Mouse (Mus musculus) small intestine, adult 10 weeks (tissue): ENCODE results near the gene Cntnap5c. TPM values are rescaled to one million over a fixed set of nuclear protein-coding genes. Genes with fewer than 3 reads are reported as not detected.

Source experiments
- polyA plus RNA-seq: library from polyadenylated mRNA; stranded (reverse); fragments of 350-450 nt; fragmentation: Illumina TruSeq; extraction: RNeasy Lipid Tissue Mini Kit (QIAGEN cat#74804); gene quantifications from one replicate; pipeline ENCODE4 v1.2.3, GENCODE M21; 2014; ENCODE audit warnings: low replicate concordance

Gene Cntnap5c
- not detected for polyA plus RNA-seq

DNA sequence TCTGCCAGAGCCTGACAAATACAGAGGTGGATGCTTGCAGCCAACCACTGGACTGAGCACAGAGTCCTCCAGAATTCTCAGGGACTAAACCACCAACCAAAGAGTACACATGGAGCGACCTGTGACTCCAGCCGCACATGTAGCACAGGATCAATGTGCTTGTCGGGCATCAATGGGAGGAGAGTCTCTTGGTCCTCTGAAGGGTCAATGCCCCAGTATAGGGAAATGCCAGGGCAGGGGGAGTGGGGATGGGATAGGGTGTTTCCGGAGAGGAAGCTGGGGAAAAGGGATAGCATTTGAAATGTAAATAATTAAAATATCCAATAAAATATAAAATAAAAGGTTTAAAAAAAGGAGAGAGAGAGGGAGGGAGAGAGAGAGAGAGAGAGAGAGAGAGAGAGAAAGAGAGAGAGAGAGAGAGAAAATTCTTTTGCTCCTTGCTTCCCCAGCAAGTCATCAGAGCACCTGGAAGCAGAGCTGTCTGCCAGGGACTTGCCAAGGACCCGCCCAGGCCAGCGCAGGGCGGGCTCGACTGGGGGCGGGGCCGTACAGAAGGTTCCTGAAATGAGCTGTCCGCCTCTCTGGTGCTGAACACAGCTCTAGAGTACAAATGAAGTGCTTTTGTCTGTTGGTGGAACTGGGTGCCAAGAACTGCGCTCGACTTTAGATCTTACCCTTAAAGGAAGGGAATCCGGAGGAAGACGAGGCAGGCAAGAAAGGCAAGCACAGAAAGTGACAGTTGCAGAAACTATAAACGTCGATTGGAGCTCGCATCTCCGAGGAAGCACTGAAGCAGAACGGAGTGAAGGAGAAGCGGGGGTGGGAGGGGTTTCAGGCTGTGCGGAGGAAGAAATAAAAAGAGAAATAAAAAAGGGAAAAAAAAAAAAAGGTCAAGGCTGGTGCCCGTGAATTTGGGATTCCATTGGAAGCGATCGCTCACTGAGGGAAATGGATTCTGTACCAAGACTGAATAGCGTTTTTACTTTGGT, at the start of gene Cntnap5c:
Gene Cntnap5c, plus strand, starts transcription at position 949 of the 989 bp plus-strand sequence.

GRCm38 (mm10) chr17:57742119-57742518, 27.3 kb upstream of the Cntnap5c start, which contains the start of gene Gm21834:
TSS of gene Gm21834 (minus strand) at chr17:57742219.

Other genes starting within 250 kb of the Cntnap5c start
- gene Vmn2r120, start 224.1 kb upstream of the Cntnap5c start, polyA plus RNA-seq, result not detected
- gene Gm21834, start 27.4 kb upstream of the Cntnap5c start, polyA plus RNA-seq, result not detected